17 mouse cellular contexts compared by ENCODE assay signal in genomic region chr10:95461053-95461553, GRCm38 (mm10).
"Had no signal": no experiment of that assay in that cellular context is flagged by ENCODE, and none has a peak within 500 bp of the region (broad histone marks: within the 10 kb centered on the region; RNA-seq: fewer than 3 reads in every experiment).

No protein-coding gene starts in this region.

- H3K9me3 ChIP-seq: kidney, embryonic 15.5 days; liver, embryonic 13.5 days; megakaryocyte, embryonic 14.5 days; midbrain, embryonic 10.5 days; midbrain, embryonic 13.5 days; neural tube, embryonic 13.5 days had no signal

- H3K4me2 ChIP-seq: kidney, embryonic 15.5 days; liver, embryonic 13.5 days; midbrain, embryonic 13.5 days; neural tube, embryonic 13.5 days had no signal

- H3K36me3 ChIP-seq: kidney, embryonic 15.5 days; liver, embryonic 13.5 days; midbrain, embryonic 10.5 days; midbrain, embryonic 13.5 days; neural tube, embryonic 13.5 days had no signal

- H3K4me3 ChIP-seq: kidney, embryonic 15.5 days; liver, embryonic 13.5 days; megakaryocyte, embryonic 14.5 days; midbrain, embryonic 10.5 days; midbrain, embryonic 13.5 days; myocyte; neural tube, embryonic 13.5 days had no signal

- DNase-seq: kidney, adult 8-10 months; kidney, postnatal 14 days; kidney, postnatal 4 days; liver, embryonic 13.5 days; lung, adult 2 months; lung, postnatal 36 days; retina, postnatal 1 day; thymus, adult 18-20 months; thymus, postnatal 36 days had no signal

- H3K27ac ChIP-seq: kidney, embryonic 15.5 days; liver, embryonic 13.5 days; midbrain, embryonic 10.5 days; midbrain, embryonic 13.5 days; neural tube, embryonic 13.5 days had no signal

- H3K4me1 ChIP-seq: liver, embryonic 13.5 days; neural tube, embryonic 13.5 days had no signal

- H3K9ac ChIP-seq: kidney, embryonic 15.5 days; liver, embryonic 13.5 days; midbrain, embryonic 13.5 days; neural tube, embryonic 13.5 days had no signal

- ATAC-seq: lung, postnatal 0 days; midbrain, embryonic 13.5 days; midbrain, embryonic 16.5 days had no signal

- H3K27me3 ChIP-seq: kidney, embryonic 15.5 days; liver, embryonic 13.5 days; midbrain, embryonic 13.5 days; neural tube, embryonic 13.5 days had no signal
